Mouse (Mus musculus) testis, postnatal 14 days (tissue): ENCODE results near the gene Slc7a9.

Experiments used
- DNase-seq: peaks from one replicate; pipeline ENCODE4 v3.0.0; 2021; ENCODE audit warnings: low spot score

The Slc7a9 gene

DNA sequence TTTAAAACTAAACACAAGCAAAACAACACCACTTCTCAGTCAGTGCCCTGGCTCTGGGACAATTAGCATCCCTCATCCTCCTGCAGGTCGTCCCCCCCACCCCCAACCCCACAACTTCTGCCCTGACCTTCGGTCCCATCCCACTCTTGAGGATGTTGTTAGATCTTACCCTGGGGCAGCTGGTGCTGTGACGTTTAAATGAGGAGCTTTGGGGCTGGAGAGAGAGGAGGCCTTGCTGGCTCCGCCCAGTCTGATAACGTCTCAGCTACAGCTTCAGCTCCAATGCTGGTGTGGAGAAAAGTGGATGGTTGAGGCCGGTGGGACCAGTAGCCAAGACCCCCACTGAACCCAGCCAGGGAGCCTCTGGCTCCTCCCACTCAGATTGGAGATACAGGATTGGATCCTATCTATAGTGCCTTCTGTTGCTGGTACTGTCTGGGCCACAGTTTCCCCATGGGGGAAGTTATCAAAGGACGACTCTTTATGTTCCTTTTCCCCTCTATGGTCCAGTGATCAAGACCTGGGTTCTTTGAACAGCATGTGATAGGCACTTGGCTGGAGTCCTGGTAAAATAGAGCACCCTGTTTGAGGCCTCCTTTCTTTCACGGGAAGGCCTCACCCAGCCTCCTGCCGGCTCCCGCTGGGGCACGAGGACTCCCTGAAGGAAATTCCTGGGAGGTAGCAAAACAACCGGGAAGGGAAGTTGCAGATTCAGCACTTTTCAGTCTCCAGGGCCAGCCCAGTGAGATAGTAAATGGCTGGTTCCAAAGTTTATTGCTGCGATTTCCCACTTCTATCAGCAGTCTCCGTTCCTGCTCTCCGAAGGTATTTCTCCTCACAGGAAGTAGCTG lies at the start of gene Slc7a9:
Gene Slc7a9 (plus strand): TSS at position 801 of the 851 bp plus-strand sequence.
- DNase-seq, result peak; percentile 33

DNA sequence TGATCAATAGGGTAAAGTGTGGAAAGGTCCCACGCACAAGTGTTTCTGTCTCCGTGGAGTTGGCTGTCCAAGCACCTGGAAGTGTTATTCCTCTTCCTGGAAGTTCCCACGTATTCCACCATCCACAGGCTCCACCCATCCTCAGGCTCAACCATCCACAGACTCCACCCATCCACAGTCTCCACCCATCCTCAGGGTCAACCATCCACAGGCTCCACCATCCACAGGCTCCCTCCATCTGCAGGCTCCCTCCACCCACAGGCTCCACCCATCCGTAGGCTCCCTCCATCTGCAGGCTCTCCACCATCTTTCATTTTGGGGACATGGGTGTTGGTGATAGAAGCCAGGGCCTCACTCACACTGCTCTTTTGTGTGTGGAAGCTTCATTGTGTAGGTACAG lies 47.4 kb upstream of the Slc7a9 start:
- DNase-seq, result no peak

DNA sequence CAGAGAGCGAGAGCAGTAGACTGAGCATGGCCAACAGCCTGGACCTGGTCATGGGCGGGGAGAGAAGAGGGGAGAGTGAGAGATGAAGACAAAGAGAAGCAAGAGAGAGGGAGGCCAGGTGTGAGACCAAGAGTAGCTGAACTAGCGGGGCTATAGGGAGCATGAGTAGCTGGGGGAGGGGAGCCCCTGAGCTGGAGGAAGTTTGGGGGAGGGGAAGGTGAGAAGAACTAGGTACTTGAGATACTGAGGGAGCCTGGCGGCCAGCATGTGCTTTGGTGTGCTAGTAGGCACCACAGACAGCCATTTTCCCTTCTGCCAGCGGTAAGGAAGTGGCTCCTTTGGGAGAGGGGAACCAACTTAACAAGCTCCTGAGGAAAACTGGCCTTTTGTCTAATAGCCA lies 33.4 kb upstream of the Slc7a9 start:
- DNase-seq, result no peak

DNA sequence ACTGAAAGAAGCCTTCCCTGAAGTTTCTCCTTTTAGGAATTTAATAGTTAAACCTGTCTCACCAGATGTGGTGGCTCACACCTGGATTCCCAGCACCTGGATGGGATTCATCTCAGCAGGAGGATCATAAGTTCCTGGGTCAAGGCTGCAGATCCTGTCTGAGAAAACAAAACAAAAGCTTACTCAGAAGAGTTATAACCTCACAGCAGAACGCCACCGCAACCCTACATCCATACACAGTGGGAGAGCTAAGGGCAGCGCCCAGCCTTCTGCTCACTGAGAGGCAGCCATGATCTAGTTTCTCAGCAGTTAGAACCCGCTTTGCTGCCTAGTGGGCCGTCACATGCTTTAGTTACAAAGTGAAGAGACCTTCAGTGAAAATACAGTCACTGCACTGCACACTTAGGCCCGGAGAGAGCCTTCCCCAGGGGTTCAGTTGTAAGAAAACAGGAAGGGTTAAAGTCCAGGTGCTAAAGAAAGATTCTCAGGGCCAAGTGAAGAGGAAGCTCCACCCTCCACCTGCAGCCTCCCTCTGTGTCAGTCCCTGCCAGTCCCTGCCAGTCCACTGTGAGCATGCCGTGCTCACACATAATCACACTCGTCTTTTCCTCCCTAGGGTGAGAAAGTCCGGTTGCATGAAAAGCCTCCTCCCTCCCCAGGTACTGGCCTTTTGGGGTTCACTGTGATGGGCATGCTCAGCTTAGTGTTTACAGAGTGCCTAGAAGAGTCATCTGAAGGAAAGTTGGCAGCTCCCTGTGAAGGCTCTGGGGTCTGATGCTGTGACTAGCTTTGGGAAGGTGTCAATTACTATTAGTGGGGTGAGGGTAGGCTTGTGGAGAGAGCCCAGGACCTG lies 32.6 kb upstream of the Slc7a9 start:
- DNase-seq, result no peak

DNA sequence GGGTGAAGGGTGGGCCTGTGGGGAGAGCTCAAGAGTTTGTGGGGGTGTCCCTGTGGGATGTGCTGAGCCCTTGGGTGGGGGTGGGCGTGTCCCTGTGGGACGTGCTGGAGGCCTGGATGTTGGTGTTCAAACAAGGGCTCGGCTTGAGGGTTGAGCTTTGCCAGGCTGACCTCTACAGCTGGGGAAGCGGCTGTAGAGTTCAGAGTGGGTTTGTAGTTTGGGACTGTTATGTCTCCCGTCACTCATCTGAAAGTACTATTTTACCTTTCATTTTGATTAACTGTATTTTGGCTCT lies 32.0 kb upstream of the Slc7a9 start:
- DNase-seq, result no peak

DNA sequence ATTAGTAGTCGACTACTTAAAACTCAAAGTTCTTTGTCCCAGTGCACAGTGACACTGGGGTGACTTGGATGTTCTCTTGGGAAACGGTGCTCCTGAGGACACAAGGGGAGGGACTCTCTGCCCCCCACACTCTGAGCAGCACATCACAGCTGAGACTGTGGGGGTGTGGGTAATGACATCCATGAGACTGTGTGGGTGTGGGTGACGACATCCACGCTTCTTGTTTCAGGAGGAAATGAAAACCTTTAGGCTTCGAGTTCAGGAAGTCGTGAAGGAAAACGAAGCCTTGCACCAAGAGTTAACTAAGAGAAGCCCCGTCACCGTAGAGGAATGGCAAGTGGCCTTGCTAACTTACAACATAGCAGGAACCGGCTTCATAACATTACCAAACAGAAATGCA lies 25.5 kb upstream of the Slc7a9 start:
- no peak for DNase-seq

DNA sequence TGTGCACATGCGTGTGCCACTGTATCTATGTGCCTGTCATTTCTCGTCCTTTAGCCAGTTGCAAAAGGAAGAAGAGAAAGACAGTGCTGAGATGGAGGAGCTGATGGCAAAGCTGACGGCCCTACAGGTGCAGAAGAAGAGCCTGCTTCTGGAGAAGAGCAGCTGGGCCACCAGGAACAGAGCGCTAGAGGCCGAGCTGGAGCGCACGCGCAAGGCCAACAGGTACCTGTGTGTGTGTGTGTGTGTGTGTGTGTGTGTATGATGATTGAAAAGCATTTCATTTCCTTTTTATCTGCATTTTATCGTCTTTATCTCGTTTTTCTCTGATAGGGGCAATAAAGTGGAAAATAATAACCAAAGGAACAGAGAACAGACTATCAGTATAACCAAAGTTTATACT lies 20.4 kb upstream of the Slc7a9 start:
- no peak for DNase-seq

DNA sequence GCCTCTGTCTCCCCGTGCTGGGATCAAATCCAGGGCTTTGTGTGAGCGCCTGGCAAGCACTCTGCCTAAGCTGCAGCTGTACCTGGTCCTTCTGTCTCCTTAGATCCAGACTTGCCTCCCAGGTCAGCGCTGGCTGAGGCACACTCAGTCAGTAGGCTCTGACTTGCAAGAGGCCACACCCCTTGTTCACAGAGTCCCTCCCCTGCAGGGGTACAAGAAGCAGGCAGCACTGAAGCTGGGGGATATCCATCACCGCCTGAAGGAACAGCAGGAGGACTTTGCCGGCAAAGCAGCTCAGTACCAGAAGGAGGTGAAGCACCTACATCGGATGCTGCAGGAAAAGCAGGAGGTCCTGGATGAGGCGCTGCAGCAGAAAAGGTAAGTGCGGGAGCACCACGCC lies 13.3 kb upstream of the Slc7a9 start:
- no peak for DNase-seq

DNA sequence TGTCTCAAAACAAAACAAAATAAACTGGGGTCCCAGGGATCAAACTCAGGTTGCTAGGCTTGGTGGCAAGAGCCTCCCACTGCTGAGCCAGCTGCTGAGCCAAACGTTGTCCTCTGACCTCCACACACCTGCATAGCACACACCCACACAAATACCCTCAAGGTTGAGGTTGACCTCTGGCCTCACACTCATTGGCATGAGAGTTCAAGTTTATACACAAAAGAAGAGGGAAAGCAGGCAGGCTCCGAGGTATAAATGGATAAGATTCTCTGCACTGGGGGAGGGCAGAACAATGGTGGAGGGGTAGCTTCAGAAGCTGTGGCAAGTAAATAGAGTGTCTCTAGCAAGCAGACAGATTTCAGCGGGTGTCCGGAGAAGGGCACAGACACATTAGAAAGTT lies 1.1 kb upstream of the Slc7a9 start:
- DNase-seq, result no peak

DNA sequence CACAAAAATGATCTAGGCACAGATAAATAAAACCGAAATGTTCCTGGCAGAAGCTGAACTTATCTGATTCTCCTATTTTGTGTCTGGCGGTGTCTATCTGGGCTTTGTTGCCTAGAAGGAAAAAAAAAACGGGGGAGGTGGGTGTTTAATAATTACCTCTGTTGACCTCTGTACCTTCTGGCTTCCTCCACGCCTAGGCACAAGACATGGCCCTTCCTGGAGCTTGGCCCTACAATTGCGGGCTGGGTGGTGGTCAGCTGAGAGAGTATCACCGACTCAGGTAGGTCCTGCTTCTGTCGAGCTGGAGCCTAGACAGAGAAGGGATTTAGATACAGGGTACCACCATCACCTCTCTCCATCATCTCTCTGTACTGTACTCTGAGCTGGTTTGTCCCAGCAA lies 271 bp downstream of the Slc7a9 start:
- no peak for DNase-seq

DNA sequence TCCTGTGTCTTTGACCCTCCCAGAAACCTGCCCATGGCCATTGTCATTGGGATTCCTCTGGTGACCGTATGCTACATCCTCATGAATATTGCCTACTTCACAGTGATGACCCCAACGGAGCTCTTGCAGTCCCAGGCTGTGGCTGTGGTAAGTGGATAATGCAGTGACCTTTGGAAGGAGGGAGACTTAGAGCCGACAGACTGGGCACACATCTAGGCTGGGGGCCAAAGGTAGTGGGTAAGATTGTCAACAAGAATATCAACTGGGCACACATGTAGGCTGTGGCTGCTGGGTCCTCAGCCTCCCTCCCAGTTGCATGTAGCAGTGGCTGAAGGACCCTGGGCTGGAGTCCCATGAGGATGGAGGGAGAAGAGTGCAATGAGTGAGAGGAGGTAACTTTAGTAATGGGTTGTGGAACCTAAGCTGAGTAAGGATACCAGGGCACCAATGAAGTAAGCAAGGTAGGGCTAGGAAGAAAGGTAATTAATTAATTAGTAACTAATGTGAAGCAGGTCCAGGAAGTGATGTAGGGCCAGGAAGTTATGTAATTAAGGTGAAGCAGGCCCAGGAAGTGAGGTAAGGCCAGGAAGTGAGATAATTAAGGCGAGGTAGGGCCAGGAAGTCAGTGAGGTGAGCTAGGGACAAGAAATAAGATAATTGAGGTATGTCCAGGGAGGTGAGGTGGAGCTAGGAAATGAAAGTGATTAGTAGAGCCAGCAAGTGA lies 7.7 kb downstream of the Slc7a9 start:
- DNase-seq, result no peak

DNA sequence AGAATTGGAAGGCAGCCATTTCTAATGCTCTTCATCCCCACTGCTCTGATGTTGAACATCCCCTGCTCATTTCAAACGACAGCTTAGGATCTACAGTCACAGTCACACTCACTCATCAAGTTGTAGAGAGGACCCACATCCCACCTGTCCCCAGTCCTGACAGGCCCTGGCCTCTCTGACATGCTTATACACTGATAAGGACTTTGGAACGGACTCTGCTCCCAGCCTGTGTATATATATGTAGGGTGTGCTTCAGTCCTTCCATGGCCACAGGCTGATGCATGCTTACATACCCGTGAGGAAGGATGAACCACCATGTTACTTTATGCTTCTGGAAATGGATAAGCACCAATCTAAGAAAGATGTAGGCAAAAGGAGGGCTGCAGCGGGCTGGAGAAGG lies 12.4 kb downstream of the Slc7a9 start:
- no peak for DNase-seq

DNA sequence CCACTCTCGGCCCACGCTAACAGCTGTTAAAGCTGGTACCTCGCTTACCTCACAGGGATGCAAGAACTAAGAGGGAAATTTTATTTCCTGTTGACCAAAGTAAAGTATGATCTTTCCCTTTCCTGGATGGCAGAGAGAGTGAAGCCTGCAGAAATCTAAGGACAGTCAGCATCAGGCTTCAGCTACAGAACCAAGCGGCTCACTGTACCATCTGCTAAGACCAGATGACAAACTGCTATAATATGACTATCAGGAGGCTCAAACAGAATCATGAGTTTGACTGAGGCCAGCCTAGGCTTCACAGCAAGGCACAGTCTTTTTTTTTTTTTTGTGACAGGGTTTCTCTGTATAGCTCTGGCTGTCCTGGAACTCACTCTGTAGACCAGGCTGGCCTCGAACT lies 16.4 kb downstream of the Slc7a9 start:
- no peak for DNase-seq

DNA sequence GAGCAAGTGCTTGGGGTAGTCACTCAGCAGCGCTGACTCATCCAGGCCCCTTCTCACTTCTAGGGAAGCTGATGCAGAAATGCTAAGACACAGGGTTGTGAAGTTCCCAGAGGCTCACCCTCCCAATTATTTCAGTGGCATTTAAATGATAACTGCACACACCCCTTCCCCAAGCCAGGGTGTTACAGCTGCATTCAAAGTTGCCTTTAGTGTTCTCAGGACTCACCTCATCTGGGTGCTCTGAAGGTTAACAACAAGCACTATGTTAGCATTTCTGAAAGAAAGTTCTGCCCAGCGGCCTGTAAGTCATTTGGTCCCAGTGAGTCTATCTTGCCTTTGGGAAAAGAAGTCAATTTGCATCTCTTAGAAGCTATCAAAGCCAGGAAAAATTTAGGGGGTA lies 19.3 kb downstream of the Slc7a9 start:
- no peak for DNase-seq

DNA sequence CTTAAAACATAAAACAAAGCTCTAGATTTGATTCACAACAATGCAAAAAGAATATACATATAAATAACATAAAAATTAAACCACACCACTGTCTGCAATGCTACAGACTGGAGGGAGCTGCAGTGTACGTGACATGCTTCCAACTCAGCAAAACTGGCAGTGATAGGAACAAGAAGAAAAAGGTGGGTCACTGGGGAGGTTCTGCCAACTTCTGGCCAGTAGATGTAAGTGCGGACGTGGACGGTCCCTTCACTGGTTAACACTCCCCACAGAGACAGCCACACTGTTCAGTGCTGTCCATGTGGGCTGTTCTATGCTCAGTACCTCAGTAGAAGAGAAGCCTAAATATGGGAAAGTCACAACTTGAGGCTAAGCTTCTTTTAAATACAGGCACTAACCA lies 22.2 kb downstream of the Slc7a9 start:
- DNase-seq, result no peak

DNA sequence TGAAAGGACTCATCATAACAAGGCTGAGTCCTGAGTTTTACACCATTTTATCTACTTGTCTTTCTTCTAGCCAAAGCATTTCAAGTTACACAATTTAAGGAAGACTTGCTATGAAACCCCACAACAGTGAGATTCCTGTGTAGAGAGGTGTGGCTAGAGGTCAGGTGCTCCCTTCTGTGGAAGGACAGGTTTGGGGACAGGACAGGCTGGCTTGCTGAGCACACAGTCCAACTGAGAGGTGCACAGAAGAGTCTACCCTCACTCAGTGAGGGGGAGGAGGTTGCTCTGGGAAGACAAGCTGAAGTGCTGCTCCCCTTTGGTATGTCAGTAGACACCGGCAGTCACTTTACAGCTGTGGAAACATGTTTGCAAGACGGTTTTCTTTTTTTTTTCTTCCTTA lies 27.9 kb downstream of the Slc7a9 start:
- DNase-seq, result no peak

DNA sequence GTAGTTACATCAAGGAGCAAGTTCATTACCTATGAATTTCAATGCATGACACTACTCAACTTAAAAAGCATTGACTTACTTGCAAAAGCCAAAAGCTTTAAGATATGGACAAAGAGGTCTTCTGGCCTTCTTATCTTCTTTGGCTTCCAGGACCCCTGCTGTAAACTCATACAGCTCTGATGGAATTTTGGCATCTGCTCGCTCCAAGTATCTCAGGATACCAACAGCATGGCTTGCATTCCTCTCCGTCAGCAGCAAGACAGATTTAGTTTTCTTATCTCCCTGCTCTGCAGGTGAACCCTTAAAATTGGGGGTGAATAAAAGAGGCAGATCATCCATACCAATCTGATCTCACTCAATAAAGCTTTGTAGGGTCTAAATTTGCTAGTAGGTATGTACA lies 36.5 kb downstream of the Slc7a9 start:
- DNase-seq, result no peak

DNA sequence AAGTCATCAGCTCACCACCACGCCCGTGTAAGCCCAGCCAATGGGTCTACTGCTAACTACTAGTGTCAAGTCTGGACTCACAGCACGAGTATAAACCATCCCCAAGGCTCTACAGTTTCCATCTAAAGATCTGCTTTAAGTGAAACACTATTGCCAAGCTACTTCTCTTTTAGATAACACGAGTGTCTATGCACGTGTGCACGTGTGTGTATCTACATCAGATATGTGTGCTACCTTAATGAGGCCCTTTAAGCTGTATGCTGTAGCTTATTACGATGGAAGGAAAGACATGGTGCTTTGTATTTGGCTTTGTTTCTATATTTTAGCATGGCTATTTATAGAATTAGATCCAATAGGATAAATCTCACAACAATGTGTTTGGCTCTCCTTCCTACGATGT lies 38.0 kb downstream of the Slc7a9 start:
- no peak for DNase-seq

DNA sequence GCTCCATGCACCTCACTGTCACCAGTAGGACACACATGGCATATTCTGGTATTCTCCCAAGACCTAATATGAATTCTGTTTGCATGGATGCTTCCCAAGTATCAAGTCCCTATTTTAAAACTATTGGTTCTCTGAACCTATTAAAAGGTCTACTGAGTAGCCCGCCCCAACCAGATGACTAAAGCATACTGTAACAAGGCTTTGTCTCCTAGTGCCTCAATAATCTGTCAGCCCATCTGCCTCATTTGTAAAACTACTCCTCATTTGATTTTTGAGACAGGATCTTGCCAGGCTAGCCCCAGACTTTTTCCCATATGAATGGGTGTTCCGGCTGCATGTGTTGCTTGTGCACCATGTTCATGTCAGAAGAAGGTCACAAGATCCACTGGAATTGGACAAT lies 41.6 kb downstream of the Slc7a9 start:
- no peak for DNase-seq

DNA sequence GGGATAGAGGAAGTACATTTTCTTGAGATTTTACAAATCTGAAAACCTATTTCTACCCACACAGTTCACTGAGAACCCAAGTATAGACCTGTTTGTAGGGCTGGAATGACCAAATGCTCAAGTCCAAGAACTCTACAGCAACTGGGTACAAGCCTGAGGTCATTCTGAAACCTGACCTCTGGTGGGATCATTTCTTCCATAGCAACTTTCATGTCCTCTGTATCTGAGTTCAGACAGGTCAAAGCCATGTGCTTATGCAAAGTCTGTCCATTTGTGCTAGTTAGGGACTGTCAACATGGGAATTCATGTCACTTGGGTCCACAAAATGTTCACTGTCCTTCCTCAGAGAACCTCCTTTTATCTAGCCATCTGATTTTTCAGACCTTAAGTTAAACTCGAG lies 42.4 kb downstream of the Slc7a9 start:
- no peak for DNase-seq

DNA sequence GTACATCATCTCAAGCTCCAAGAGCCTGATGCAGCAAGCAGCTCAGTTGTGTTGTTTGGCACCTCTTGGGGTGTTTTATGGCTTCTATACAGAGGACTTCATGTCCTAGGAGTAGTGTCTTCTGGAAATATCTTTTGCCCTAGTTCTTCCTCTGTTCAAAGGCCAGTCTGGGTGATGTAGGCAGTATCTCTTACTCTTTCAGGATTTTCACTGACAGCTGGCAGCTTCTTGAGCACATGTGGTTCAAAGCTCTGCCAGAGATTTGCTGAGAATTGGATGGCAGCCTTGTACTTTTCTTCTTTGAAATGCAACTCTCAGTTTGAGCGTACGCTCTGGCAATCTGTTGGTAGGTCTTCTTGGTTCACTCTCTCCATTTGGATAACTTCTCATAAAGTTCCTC lies 48.9 kb downstream of the Slc7a9 start:
- DNase-seq, result no peak

DNA sequence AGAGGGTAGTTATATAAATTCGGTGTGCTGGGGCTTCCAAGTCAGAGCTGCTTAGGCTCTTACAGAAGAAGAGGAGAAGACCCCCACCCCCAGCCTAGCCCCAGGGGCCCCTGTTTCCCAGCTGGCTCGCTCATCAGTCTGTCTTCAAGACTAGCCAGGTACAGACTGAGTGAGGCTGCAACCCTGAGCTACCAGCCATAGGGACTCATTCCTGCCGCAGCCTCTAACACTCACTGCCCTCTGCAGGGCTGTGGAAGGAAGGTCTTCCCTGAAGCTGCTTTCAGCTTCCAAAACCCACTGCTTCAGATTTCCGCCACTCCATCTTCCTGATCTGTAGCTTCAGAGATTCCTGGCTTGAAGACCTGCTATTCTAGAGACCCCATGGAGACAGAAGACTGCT lies 53.4 kb downstream of the Slc7a9 start:
- no peak for DNase-seq
